Mouse (Mus musculus): ENCODE results near the gene Ero1lb.
"Not testable (repeated sequence)": the region's sequence is repeated elsewhere in the genome, so short reads cannot be mapped to it uniquely, and the experiment has no call there.

Ero1lb gene

GRCm38 (mm10) chr13:12574979-12575536 is 9.4 kb downstream of the Ero1lb start:
- peak in 1 of 2 experiments; percentile 17 for DNase-seq (ENCODE audit: low spot score in 2 of 2)

GRCm38 (mm10) chr13:12578145-12578544 is 12.5 kb downstream of the Ero1lb start:
- no peak for DNase-seq (ENCODE audit: low spot score in 2 of 2)

GRCm38 (mm10) chr13:12589003-12589402 is 23.3 kb downstream of the Ero1lb start:
- DNase-seq (ENCODE audit: low spot score in 2 of 2): peak; percentile 41 to 77

GRCm38 (mm10) chr13:12597075-12597474 is 31.4 kb downstream of the Ero1lb start:
- DNase-seq (ENCODE audit: low spot score in 2 of 2): not testable (repeated sequence)

GRCm38 (mm10) chr13:12610206-12610605 is 44.5 kb downstream of the Ero1lb start:
- DNase-seq (ENCODE audit: low spot score in 2 of 2): not testable (repeated sequence)

GRCm38 (mm10) chr13:12614026-12614425 is 48.4 kb downstream of the Ero1lb start:
- not testable (repeated sequence) for DNase-seq (ENCODE audit: low spot score in 2 of 2)

- DNase-seq (ENCODE audit: low spot score in 2 of 2): not testable (repeated sequence)
Measured at GRCm38 (mm10) chr13:12614591-12614990, 48.9 kb downstream of the Ero1lb start.

- DNase-seq (ENCODE audit: low spot score in 2 of 2): not testable (repeated sequence)
Measured at GRCm38 (mm10) chr13:12615014-12615413, 49.3 kb downstream of the Ero1lb start.

GRCm38 (mm10) chr13:12616489-12616888 is 50.8 kb downstream of the Ero1lb start:
- not testable (repeated sequence) for DNase-seq (ENCODE audit: low spot score in 2 of 2)

- not testable (repeated sequence) for DNase-seq (ENCODE audit: low spot score in 2 of 2)
Measured at GRCm38 (mm10) chr13:12619808-12620207, 54.1 kb downstream of the Ero1lb start.

GRCm38 (mm10) chr13:12626061-12626460 is 60.4 kb downstream of the Ero1lb start:
- DNase-seq (ENCODE audit: low spot score in 2 of 2): not testable (repeated sequence)

GRCm38 (mm10) chr13:12627746-12628145 is 62.1 kb downstream of the Ero1lb start:
- not testable (repeated sequence) for DNase-seq (ENCODE audit: low spot score in 2 of 2)

GRCm38 (mm10) chr13:12628181-12628580 is 62.5 kb downstream of the Ero1lb start:
- not testable (repeated sequence) for DNase-seq (ENCODE audit: low spot score in 2 of 2)

GRCm38 (mm10) chr13:12630252-12630651 is 64.6 kb downstream of the Ero1lb start:
- not testable (repeated sequence) for DNase-seq (ENCODE audit: low spot score in 2 of 2)

GRCm38 (mm10) chr13:12634941-12635588 is 69.4 kb downstream of the Ero1lb start:
- not testable (repeated sequence) for DNase-seq (ENCODE audit: low spot score in 2 of 2)

GRCm38 (mm10) chr13:12642795-12643194 is 77.1 kb downstream of the Ero1lb start:
- DNase-seq (ENCODE audit: low spot score in 2 of 2): not testable (repeated sequence)

- DNase-seq (ENCODE audit: low spot score in 2 of 2): not testable (repeated sequence)
Measured at GRCm38 (mm10) chr13:12646676-12647075, 81.0 kb downstream of the Ero1lb start.

GRCm38 (mm10) chr13:12650020-12650876 is 84.6 kb downstream of the Ero1lb start:
- peak; percentile 22 to 27 for DNase-seq (ENCODE audit: low spot score in 2 of 2)

GRCm38 (mm10) chr13:12650877-12651176 is 85.2 kb downstream of the Ero1lb start:
- DNase-seq (ENCODE audit: low spot score in 2 of 2): peak; percentile 22 to 33

Data from thymus, postnatal 10 days (tissue).